Comparison of ENCODE assay signal across 8 mouse cellular contexts in the genomic region with DNA sequence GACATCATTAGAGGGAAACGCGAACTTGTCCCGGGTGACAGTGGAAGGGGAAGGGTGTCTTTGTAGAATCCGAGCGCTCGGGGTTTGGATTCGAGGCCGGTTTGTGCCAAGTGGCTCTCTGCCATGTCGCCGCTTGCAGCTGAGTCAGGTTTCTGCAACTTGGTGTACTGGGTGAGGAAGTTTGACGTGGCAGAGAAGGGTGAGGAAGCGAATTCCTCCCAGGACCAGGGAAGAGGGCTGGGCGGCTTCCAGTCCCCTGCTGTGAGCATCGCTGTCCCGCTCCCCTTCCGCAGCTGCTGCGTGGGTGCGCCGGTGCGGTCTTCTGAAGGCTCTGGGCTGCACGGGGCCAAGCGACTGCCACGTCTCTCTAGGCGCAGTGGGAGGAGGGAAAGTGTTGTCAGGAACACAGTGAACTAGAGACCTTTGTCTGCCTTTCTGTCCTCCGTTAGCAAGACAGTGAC. TPM values are rescaled to one million over a fixed set of nuclear protein-coding genes. Genes with fewer than 3 reads are reported as not detected.
DNase-seq lines count a peak whose midpoint lies in the region; ATAC-seq and TF ChIP-seq lines count a peak whose summit lies in the region.

No protein-coding gene starts in this region.

- no peaks in the 10 kb centered on the region for H3K9me3 ChIP-seq in ES-Bruce4 (replicated peaks; ENCODE audit: control insufficient read depth, insufficient read depth, low read length, poor library complexity, severe bottlenecking)
- no peaks in the 10 kb centered on the region for H3K9me3 ChIP-seq in forebrain, embryonic 15.5 days
- H3K9me3 ChIP-seq in liver, embryonic 15.5 days (replicated peaks) = no peaks in the 10 kb centered on the region
- no peaks in the 10 kb centered on the region for H3K9me3 ChIP-seq in neural tube, embryonic 12.5 days

- no peaks in the 10 kb centered on the region for H3K4me1 ChIP-seq in ES-Bruce4 (ENCODE audit: control insufficient read depth, insufficient read depth, low read length)
- H3K4me1 ChIP-seq in forebrain, embryonic 15.5 days = peaks cover 12% of the 10 kb centered on the region
- 0 out of 2 replicates have a peak, but pooled peaks cover 3% of the 10 kb centered on the region for H3K4me1 ChIP-seq in liver, embryonic 15.5 days (replicated peaks)
- peaks cover 3% of the 10 kb centered on the region; the same call in 1 of the 2 replicates for H3K4me1 ChIP-seq in neural tube, embryonic 12.5 days
- peaks cover 5% of the 10 kb centered on the region for H3K4me1 ChIP-seq in thymus, adult 2 months (replicated peaks; ENCODE audit: control insufficient read depth, insufficient read depth, low read length)

- no peak for TF ChIP-seq POLR2A in ES-Bruce4 (IDR thresholded peaks at IDR 0.05; ENCODE audit: insufficient read depth, low read length)
- peak; percentile 22; the same call in 1 of the 2 replicates for TF ChIP-seq POLR2A in thymus, adult 2 months (IDR thresholded peaks at IDR 0.05; ENCODE audit: control insufficient read depth, extremely low read depth, insufficient read depth, low read length, poor library complexity)

- TF ChIP-seq CTCF in ES-Bruce4 (IDR thresholded peaks at IDR 0.05; ENCODE audit: low read depth, low read length) = no peak
- no peak for TF ChIP-seq CTCF in thymus, adult 2 months (IDR thresholded peaks at IDR 0.05; ENCODE audit: borderline replicate concordance, control insufficient read depth, extremely low read depth, insufficient read depth, low read length, poor library complexity)

- WGBS in forebrain, embryonic 15.5 days = under 1% methylated on average over 25 of the region's 25 CpGs
- under 1% methylated on average over 25 of the region's 25 CpGs for WGBS in liver, embryonic 15.5 days (ENCODE audit: insufficient replicate concordance)
- under 1% methylated on average over 25 of the region's 25 CpGs for WGBS in neural tube, embryonic 12.5 days
- WGBS in thymus, adult 2 months = under 1% methylated on average over 25 of the region's 25 CpGs

- peak; percentile 41 for DNase-seq in cerebellum, adult 11 months
- peak; percentile 85 for DNase-seq in heart, postnatal 10 days
- peak; percentile 64 to 74 for DNase-seq in kidney, postnatal 4 days
- DNase-seq in thymus, adult 2 months = peak; percentile 46

- peak overlapping the region; percentile 89 for H3K4me2 ChIP-seq in forebrain, embryonic 15.5 days (replicated peaks)
- peak overlapping the region; percentile 63 for H3K4me2 ChIP-seq in liver, embryonic 15.5 days
- H3K4me2 ChIP-seq in neural tube, embryonic 12.5 days (replicated peaks) = peak overlapping the region; percentile 96

- H3K27me3 ChIP-seq in ES-Bruce4 (ENCODE audit: control insufficient read depth, insufficient read depth, low read length, poor library complexity, severe bottlenecking) = no peaks in the 10 kb centered on the region
- H3K27me3 ChIP-seq in forebrain, embryonic 15.5 days = no peaks in the 10 kb centered on the region
- H3K27me3 ChIP-seq in liver, embryonic 15.5 days = peaks cover 20% of the 10 kb centered on the region
- peaks cover 3% of the 10 kb centered on the region for H3K27me3 ChIP-seq in neural tube, embryonic 12.5 days (replicated peaks)
- no peaks in the 10 kb centered on the region for H3K27me3 ChIP-seq in thymus, adult 2 months (ENCODE audit: control insufficient read depth, insufficient read depth, low read length)

- peak; percentile 63 for ATAC-seq in forebrain, embryonic 15.5 days (replicated peaks)
- ATAC-seq in liver, embryonic 15.5 days (ENCODE audit: insufficient read depth) = peak; percentile 43
- ATAC-seq in neural tube, embryonic 12.5 days (ENCODE audit: low FRiP score, low read depth) = peak; percentile 63

- H3K9ac ChIP-seq in ES-Bruce4 (ENCODE audit: low read depth, poor library complexity, severe bottlenecking) = peak overlapping the region; percentile 29
- peak overlapping the region; percentile 55 for H3K9ac ChIP-seq in forebrain, embryonic 15.5 days (replicated peaks)
- peak overlapping the region; percentile 39 for H3K9ac ChIP-seq in liver, embryonic 15.5 days
- peak overlapping the region; percentile 56 for H3K9ac ChIP-seq in neural tube, embryonic 12.5 days

- peaks cover 5% of the 10 kb centered on the region for H3K36me3 ChIP-seq in ES-Bruce4 (ENCODE audit: control insufficient read depth, insufficient read depth, low read length, poor library complexity, severe bottlenecking)
- no peaks in the 10 kb centered on the region for H3K36me3 ChIP-seq in forebrain, embryonic 15.5 days
- H3K36me3 ChIP-seq in liver, embryonic 15.5 days (replicated peaks) = peaks cover 4% of the 10 kb centered on the region; the same call in 1 of the 2 replicates
- no peaks in the 10 kb centered on the region for H3K36me3 ChIP-seq in neural tube, embryonic 12.5 days
- H3K36me3 ChIP-seq in thymus, adult 2 months (ENCODE audit: control insufficient read depth, insufficient read depth, low read length) = no peaks in the 10 kb centered on the region

- no peak for TF ChIP-seq EP300 in ES-Bruce4 (IDR thresholded peaks at IDR 0.05; ENCODE audit: insufficient read depth, low read depth, low read length)

- intact Hi-C loops in heart, postnatal 10 days (cut with DNase I) = loop anchor here (2.0 kb wide), 2 partner anchors 33 to 55 kb away; no protein-coding TSS in a partner anchor

- H3K27ac ChIP-seq in ES-Bruce4 (ENCODE audit: insufficient read depth, low read length) = no peak overlapping the region
- H3K27ac ChIP-seq in forebrain, embryonic 15.5 days (replicated peaks) = peak overlapping the region; percentile 44; the same call in 1 of the 2 replicates
- H3K27ac ChIP-seq in liver, embryonic 15.5 days (replicated peaks) = peak overlapping the region; percentile 62
- H3K27ac ChIP-seq in neural tube, embryonic 12.5 days = no peak overlapping the region
- no peak overlapping the region for H3K27ac ChIP-seq in thymus, adult 2 months (ENCODE audit: control insufficient read depth, insufficient read depth, low read length)

- peak overlapping the region; percentile 66 for H3K4me3 ChIP-seq in ES-Bruce4 (ENCODE audit: low read depth, low read length)
- peak overlapping the region; percentile 74 for H3K4me3 ChIP-seq in forebrain, embryonic 15.5 days
- peak overlapping the region; percentile 62 for H3K4me3 ChIP-seq in liver, embryonic 15.5 days (replicated peaks)
- peak overlapping the region; percentile 75 for H3K4me3 ChIP-seq in neural tube, embryonic 12.5 days
- H3K4me3 ChIP-seq in thymus, adult 2 months (ENCODE audit: control insufficient read depth, insufficient read depth, low read length) = peak overlapping the region; percentile 64

RNA-seq across cellular contexts. Expression of a gene that starts 0.5 kb away (rescaled TPM):
- polyA plus RNA-seq in ES-Bruce4 (2011; ENCODE audit: insufficient read depth, insufficient read length, low read depth, missing spikeins) = 26.6 and 31.4 TPM in 2 replicates
- polyA plus RNA-seq in forebrain, embryonic 15.5 days (2015; fragmentation: Nextera tagmentation; extraction: Ambion mirVana) = 16.0 and 19.3 TPM in 2 replicates
- total RNA-seq in heart, postnatal 10 days (2021) = 10 to 100 TPM; 65.0 to 67.8 TPM
- polyA plus RNA-seq in liver, embryonic 15.5 days (2015; fragmentation: Nextera tagmentation; extraction: Ambion mirVana) = 21.7 and 22.2 TPM in 2 replicates
- 21.8 and 24.2 TPM in 2 replicates for polyA plus RNA-seq in neural tube, embryonic 12.5 days (2016; fragmentation: Nextera tagmentation; extraction: Ambion mirVana)
- 30.2 and 34.0 TPM in 2 replicates for polyA plus RNA-seq in thymus, adult 2 months (2012; rRNA removed)

RNA-seq across cellular contexts. Expression of a gene that starts 31.8 kb away (rescaled TPM):
- 1.8 and 2.9 TPM in 2 replicates for polyA plus RNA-seq in ES-Bruce4 (2011; ENCODE audit: insufficient read depth, insufficient read length, low read depth, missing spikeins)
- polyA plus RNA-seq in forebrain, embryonic 15.5 days (2015; fragmentation: Nextera tagmentation; extraction: Ambion mirVana) = 0.86 and 1.7 TPM in 2 replicates
- 10 to 100 TPM; 37.8 to 43.1 TPM for total RNA-seq in heart, postnatal 10 days (2021)
- polyA plus RNA-seq in liver, embryonic 15.5 days (2015; fragmentation: Nextera tagmentation; extraction: Ambion mirVana) = 0.28 and 0.40 TPM in 2 replicates
- polyA plus RNA-seq in neural tube, embryonic 12.5 days (2016; fragmentation: Nextera tagmentation; extraction: Ambion mirVana) = 2.5 and 3.5 TPM in 2 replicates
- 6.7 and 8.7 TPM in 2 replicates for polyA plus RNA-seq in thymus, adult 2 months (2012; rRNA removed)

Comparison
In these comparisons a context has a peak if more than half of its experiments do, and no peak if none do; other contexts are left out.
1. H3K27ac ChIP-seq: peak in forebrain, embryonic 15.5 days (single experiment) and liver, embryonic 15.5 days (single experiment); none in ES-Bruce4 (single experiment), neural tube, embryonic 12.5 days (single experiment) and thymus, adult 2 months (single experiment).
2. Peak in every context shown above with its lines, with median percentiles within 50 percentile points of each other: H3K4me3 ChIP-seq, H3K9ac ChIP-seq, DNase-seq, ATAC-seq and H3K4me2 ChIP-seq.